8 mouse cellular contexts compared by ENCODE assay signal in the genomic region with DNA sequence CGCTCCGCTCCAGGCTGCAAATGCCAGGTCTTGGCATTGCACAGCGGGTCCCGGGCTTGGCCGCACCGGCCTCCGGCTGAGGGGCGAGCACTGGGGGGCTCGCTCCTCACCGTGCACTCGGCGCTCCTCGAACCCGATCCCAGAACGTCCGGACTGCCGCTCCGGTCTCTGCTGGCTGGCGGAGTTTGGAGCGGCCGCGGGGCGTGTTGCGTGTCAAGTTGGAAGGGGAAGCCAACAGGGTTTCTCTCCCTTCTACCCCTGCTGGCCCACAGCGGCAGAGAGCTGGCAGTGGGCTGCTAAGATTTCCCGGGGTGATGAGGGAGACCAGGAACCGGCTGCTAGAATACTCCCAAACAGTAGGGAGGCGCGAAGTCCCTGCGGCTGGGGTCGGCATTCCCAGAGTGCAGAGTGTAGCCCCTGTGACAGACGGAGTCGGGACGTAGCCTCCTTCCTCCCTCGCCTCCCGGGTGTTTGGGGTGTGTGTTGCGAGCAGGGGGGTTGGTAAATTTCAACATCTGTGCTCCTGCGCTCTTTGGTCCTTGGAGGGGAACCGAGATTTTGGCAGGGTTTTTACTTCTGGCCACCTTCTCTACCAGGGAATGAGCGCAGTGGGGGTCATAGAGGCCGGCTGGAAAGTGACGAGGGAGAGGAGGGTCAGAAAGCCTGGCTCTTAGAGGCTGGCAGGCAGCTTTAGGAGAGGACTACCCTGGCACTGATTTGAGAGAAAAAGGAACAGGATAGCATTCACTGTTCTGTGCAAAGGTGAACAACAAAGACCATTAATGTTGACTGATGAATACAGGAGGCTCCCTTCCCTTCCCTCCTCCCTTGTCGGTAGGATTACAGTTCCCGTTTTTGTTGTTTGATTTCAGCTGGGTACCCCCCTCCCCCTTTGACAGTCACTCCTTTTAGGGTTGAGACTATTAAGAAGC. TPM values are rescaled to one million over a fixed set of nuclear protein-coding genes. Genes with fewer than 3 reads are reported as not detected.
DNase-seq lines count a peak whose midpoint lies in the region; ATAC-seq and TF ChIP-seq lines count a peak whose summit lies in the region.

No protein-coding gene starts in this region.

- peak overlapping the region; percentile 69 for H3K4me2 ChIP-seq in midbrain, postnatal 0 days (ENCODE audit: low read depth, low read length, poor library complexity, severe bottlenecking)

- no peaks in the 10 kb centered on the region for H3K9me3 ChIP-seq in midbrain, postnatal 0 days (ENCODE audit: low read length)

- peak; percentile 13; the same call in 1 of the 2 replicates for TF ChIP-seq CTCF in liver, adult 2 months (IDR thresholded peaks at IDR 0.05; ENCODE audit: low read depth, low read length)
- TF ChIP-seq CTCF in midbrain, postnatal 0 days (IDR thresholded peaks at IDR 0.05) = peak; percentile 37

- TF ChIP-seq POLR2A in liver, adult 2 months (IDR thresholded peaks at IDR 0.05; ENCODE audit: extremely low read depth, insufficient read depth, low read length) = 0 out of 2 replicates have a peak, but pooled peaks have one; percentile 43

- H3K79me2 ChIP-seq in liver, adult 2 months (ENCODE audit: control insufficient read depth, insufficient read depth, low read length) = peaks cover 25% of the 10 kb centered on the region; the same call in 1 of the 2 replicates

- no peaks in the 10 kb centered on the region for H3K36me3 ChIP-seq in liver, adult 2 months (ENCODE audit: control insufficient read depth, insufficient read depth, low read length)
- no peaks in the 10 kb centered on the region for H3K36me3 ChIP-seq in midbrain, postnatal 0 days (ENCODE audit: insufficient read depth, low read length)

- peak; percentile 28 for DNase-seq in 416B (ENCODE audit: low read depth)
- peak; percentile 70 for DNase-seq in ZHBTc4 (ENCODE audit: low read depth, low spot score)
- peak; percentile 65 for DNase-seq in embryo, embryonic 10 days (ENCODE audit: low spot score)
- peak; percentile 96 for DNase-seq in heart, adult 11 months
- peak; percentile 40 for DNase-seq in kidney, adult 11 months
- DNase-seq in liver, adult 2 months (ENCODE audit: extremely low read depth, low read depth, low spot score) = peak; percentile 94
- peak; percentile 60 for DNase-seq in midbrain, postnatal 0 days (ENCODE audit: low spot score)
- peak; percentile 66 for DNase-seq in testis, postnatal 10 days (ENCODE audit: low spot score)

- H3K9ac ChIP-seq in liver, adult 2 months (ENCODE audit: low read depth, low read length) = peak overlapping the region; percentile 91
- peak overlapping the region; percentile 64 for H3K9ac ChIP-seq in midbrain, postnatal 0 days (replicated peaks; ENCODE audit: low read length, poor library complexity, severe bottlenecking)

- H3K4me3 ChIP-seq in liver, adult 2 months (ENCODE audit: insufficient read depth, low read depth, low read length) = peak overlapping the region; percentile 90
- peak overlapping the region; percentile 79 for H3K4me3 ChIP-seq in midbrain, postnatal 0 days (ENCODE audit: low read depth, low read length)

- no peaks in the 10 kb centered on the region for H3K27me3 ChIP-seq in liver, adult 2 months (ENCODE audit: control insufficient read depth, insufficient read depth, low read length)
- no peaks in the 10 kb centered on the region for H3K27me3 ChIP-seq in midbrain, postnatal 0 days (ENCODE audit: insufficient read depth, low read length)

- ATAC-seq in midbrain, postnatal 0 days (ENCODE audit: low FRiP score) = no peak

- H3K4me1 ChIP-seq in liver, adult 2 months (ENCODE audit: control insufficient read depth, insufficient read depth, low read length) = peaks cover 4% of the 10 kb centered on the region
- peaks cover 5% of the 10 kb centered on the region; the same call in 1 of the 2 replicates for H3K4me1 ChIP-seq in midbrain, postnatal 0 days (ENCODE audit: insufficient read depth, low read length)

- H3K27ac ChIP-seq in liver, adult 2 months (replicated peaks; ENCODE audit: insufficient read depth, low read depth, low read length) = peak overlapping the region; percentile 92
- peak overlapping the region; percentile 83 for H3K27ac ChIP-seq in midbrain, postnatal 0 days (ENCODE audit: low read depth, low read length)

- under 1% methylated on average over 44 of the region's 44 CpGs for WGBS in liver, adult 2 months
- WGBS in midbrain, postnatal 0 days = under 1% methylated on average over 44 of the region's 44 CpGs

RNA-seq across cellular contexts. Expression of a gene that starts 1.0 kb away (rescaled TPM):
- total RNA-seq in liver, adult 2 months (2014; rRNA removed) = 21.5 and 26.8 TPM in 2 replicates
- polyA plus RNA-seq in liver, adult 2 months (2012; rRNA removed) = 5.8 and 5.9 TPM in 2 replicates
- total RNA-seq in midbrain, postnatal 0 days (2014; rRNA removed) = 28.6 and 38.7 TPM in 2 replicates
- polyA plus RNA-seq in midbrain, postnatal 0 days (2015; fragmentation: Nextera tagmentation; extraction: Ambion mirVana) = 12.3 and 15.5 TPM in 2 replicates

RNA-seq across cellular contexts. Expression of a gene that starts 1.0 kb away (rescaled TPM):
- total RNA-seq in liver, adult 2 months (2014; rRNA removed) = 10.9 and 14.0 TPM in 2 replicates
- polyA plus RNA-seq in liver, adult 2 months (2012; rRNA removed) = 2.8 and 3.3 TPM in 2 replicates
- 22.9 and 26.3 TPM in 2 replicates for total RNA-seq in midbrain, postnatal 0 days (2014; rRNA removed)
- 29.9 and 31.4 TPM in 2 replicates for polyA plus RNA-seq in midbrain, postnatal 0 days (2015; fragmentation: Nextera tagmentation; extraction: Ambion mirVana)

Comparison
In these comparisons a context has a peak if more than half of its experiments do, and no peak if none do; other contexts are left out.
1. DNase-seq: peak in every context shown above with its lines; median percentile 96 in heart, adult 11 months; 94 in liver, adult 2 months; 70 in ZHBTc4; 66 in testis, postnatal 10 days; 65 in embryo, embryonic 10 days; 60 in midbrain, postnatal 0 days; 40 in kidney, adult 11 months; 28 in 416B.